Mouse (Mus musculus) cortical plate, adult 2 months (tissue): ENCODE data around the gene Agap2. TPM values are rescaled to one million over a fixed set of nuclear protein-coding genes. Genes with fewer than 3 reads are reported as not detected.

ENCODE experiments used
- H3K27ac ChIP-seq: fragments of 200-500 bp; 2 replicates; pipeline ENCODE4 v1.5.1; 2012; ENCODE audit warnings: low read length, control low read depth, inconsistent platforms; ENCODE audit not compliant: insufficient read depth
- H3K4me1 ChIP-seq: fragments of 200-500 bp; 2 replicates; pipeline ENCODE4 v1.6.1; 2011; ENCODE audit warnings: low read length; ENCODE audit not compliant: control insufficient read depth, insufficient read depth
- H3K4me3 ChIP-seq: fragments of 200-500 bp; 2 replicates; pipeline ENCODE4 v1.5.1; 2011; ENCODE audit warnings: mild to moderate bottlenecking, low read length, control low read depth; ENCODE audit not compliant: insufficient read depth
- CTCF ChIP-seq: fragments of 200-500 bp; IDR thresholded peaks from 2 replicates; pipeline ENCODE4 v1.5.1; 2011; ENCODE audit warnings: mild to moderate bottlenecking, control low read depth, low read length; ENCODE audit not compliant: insufficient read depth; ENCODE audit errors: extremely low read depth
- POLR2A ChIP-seq: fragments of 200-500 bp; IDR thresholded peaks from 2 replicates; pipeline ENCODE4 v1.6.1; 2011; ENCODE audit warnings: mild to moderate bottlenecking, low read length, control low read depth; ENCODE audit not compliant: insufficient read depth; ENCODE audit errors: extremely low read depth
- polyA plus RNA-seq: library from polyadenylated mRNA; depleted of rRNA; stranded (reverse); fragments of >200 nt; gene quantifications from 2 replicates; pipeline ENCODE4 v1.2.3, GENCODE M21; 2012

The Agap2 gene
- polyA plus RNA-seq, 1 experiment, result 383 TPM

DNA sequence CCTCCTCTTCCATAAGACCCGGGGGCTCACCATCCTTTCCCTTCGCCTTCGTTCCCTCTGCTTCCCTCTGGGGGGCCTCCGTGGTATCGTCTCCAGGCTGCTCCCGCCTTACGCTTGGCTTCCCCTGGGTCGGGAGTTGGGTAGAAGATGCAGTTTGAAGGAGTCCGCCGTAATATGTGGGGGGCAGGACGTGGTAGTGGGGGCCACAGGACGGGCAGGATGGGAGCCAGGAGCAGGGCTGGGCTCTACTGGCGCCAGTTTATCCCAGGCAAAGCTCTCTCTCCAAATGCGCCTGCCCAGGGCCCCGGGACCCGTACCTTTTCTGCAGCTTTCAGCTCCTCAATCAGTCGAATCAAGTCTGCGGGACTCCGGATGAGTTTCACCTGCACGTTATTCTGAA, 23.4 kb downstream of the Agap2 start:
- H3K4me1 ChIP-seq, result peaks cover 5% of the 10 kb centered on the region; the same call in 1 of the 2 replicates
- TF ChIP-seq CTCF, result no peak
- no peak for TF ChIP-seq POLR2A
- H3K27ac ChIP-seq, result no peak overlapping the region
- no peak overlapping the region for H3K4me3 ChIP-seq

DNA sequence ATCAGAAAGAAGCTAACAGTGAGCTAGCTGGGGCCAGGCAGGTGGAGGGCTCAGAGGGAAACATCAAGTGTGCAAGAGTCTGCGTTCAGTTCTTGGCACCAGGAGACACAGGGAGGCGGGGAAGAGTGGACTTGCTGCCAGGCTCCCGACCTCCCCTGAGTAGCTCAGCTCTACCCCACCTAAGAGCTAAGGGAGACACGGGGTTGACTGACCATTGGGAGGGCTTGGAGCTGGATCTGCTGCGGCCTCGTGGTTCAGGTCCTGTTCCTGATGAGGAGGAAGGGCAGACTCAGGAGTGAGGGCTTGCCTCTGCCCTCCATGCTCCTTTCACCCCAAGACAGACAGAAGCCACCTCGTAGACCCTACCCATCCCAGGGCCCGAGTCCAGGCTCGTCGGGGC, 24.1 kb downstream of the Agap2 start:
- Histone ChIP-seq H3K27ac (no peak overlapping the region), H3K4me3 (no peak overlapping the region), H3K4me1 (peaks cover 3% of the 10 kb centered on the region; the same call in 1 of the 2 replicates)
- TF ChIP-seq POLR2A (no peak), CTCF (no peak)

DNA sequence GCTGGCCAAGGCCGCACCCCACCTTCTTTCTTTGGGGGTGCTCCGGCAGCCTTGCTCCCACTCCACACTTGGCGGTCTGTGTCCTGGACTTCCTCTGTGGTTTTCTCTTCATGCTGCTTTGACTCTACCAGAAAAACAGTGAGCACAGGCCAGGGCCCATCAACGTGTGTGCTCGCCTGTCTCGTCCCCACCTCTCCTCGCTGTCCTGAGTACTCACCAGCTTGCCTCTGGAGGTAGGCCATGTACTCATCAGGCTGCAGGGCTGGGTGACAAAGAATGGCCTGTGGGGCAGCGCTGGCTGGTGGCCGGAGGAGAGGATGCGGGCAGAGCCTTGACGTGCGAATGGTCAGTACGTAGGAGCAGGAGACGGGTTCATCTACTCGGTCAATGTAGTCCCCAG, 24.8 kb downstream of the Agap2 start:
- no peaks in the 10 kb centered on the region for H3K4me1 ChIP-seq
- no peak for TF ChIP-seq CTCF
- no peak for TF ChIP-seq POLR2A
- H3K4me3 ChIP-seq, result no peak overlapping the region
- H3K27ac ChIP-seq, result no peak overlapping the region

DNA sequence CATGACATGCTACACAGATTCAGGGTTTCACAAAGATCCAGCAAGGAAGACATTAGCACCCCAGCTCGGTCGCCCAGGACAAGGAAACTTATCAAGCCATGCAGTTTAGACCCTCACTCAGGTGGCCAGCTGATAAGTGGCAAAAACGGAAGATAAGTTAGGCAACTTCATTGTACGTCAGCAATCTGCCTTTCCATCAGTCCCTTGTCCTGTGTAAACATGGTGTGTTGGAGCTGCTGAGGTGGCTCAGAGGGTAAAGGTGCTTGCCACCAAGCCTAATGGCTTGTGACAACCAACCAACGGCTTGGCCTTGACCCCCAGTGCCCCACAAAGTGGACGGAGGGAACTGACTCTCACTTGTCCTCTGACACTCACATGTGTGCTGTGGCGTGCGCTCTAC, 25.3 kb downstream of the Agap2 start:
- TF ChIP-seq POLR2A, result no peak
- no peak for TF ChIP-seq CTCF
- no peaks in the 10 kb centered on the region for H3K4me1 ChIP-seq

DNA sequence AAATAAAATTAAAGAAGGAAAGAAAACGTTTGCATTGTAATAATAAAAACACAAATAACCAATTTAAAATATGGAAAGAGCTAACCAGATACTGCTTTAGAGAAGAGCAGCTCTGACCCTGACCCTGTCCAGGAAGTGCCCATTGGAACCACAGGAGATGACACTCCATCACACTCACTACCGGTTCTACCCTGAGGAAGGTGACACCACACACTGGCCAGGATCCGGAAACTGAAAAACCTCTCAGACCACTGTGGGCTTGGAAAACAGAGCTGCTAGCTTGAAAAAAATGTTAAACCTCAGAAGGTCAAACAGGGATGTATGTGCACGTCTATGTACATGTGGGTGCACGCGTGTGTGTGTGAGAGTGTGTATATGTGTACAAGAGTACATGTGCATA, 26.1 kb downstream of the Agap2 start:
- no peak overlapping the region for H3K4me3 ChIP-seq
- H3K27ac ChIP-seq, result no peak overlapping the region
- TF ChIP-seq CTCF, result no peak
- no peak for TF ChIP-seq POLR2A
- no peaks in the 10 kb centered on the region for H3K4me1 ChIP-seq

More for the DNA sequence above, 25.3 kb downstream of the Agap2 start:
- Histone ChIP-seq H3K4me3 (no peak overlapping the region), H3K27ac (no peak overlapping the region)

DNA sequence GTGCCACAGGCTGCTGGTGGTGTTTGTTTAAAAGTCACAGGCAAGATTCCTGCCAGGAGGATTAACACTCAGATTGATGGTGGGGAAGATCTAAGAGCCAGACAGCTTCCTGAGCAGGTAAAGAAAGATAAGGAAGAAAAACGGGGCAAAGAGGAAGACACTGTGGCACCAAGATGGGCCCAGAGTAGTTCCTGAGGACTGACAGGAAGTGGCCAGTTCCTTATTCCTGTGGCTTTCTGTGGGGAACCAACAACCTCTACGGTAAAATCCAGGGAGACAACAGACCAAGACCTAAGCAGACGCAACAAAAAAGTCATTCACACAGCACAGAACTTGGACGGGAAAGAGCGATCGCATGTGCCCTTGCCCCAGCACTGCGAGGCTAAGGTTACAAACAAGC, 28.5 kb downstream of the Agap2 start:
- no peaks in the 10 kb centered on the region for H3K4me1 ChIP-seq
- TF ChIP-seq POLR2A, result no peak
- no peak for TF ChIP-seq CTCF
- H3K4me3 ChIP-seq, result no peak overlapping the region
- H3K27ac ChIP-seq, result no peak overlapping the region

DNA sequence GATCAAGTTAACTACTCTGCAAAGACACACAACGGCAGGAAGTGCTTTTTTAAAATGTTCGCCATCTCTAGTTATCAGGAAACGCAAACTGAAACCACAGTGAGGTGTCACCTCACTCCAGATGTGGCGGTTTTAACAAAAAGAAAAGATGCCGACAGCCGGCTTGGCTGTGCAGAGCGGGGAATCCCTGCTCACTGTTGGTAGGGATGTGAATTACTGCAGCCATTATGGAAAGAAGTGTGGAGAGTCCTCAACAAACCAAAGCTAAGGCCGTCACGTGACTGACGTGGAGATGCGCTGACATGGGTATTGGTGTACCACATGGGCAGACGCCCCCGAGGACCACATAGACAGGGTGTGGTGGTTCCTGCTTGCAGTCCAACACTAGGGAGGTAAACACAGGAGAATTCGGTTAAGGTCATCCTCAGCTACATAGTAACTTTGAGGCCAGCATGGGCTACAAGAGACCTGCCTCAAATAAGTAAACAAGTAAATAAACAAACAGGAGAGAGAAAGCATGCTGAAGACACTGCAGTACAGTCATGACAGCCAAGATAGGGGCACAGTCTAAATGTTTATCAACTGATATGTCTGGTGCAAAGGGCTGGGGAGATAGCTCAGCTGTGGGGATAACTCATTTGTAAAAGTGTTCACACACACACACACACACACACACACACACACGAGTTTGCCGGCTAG, 32.6 kb downstream of the Agap2 start:
- TF ChIP-seq CTCF (no peak), POLR2A (no peak)

DNA sequence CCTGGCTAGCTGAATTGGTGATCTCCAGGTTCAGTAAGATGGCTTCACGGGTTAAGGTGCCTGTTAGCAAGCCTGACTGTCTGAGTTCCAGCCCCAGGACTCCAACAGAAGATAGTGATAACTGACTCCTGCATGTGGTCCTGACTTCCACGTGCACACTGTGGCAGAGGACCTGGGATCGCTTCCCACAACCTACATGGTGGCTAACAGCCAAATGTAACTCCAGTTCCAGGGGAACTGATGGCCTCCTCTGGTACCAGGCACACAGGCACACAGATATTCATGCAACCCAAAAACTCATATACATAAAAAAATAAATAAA, 33.1 kb downstream of the Agap2 start:
- Histone ChIP-seq H3K27ac (no peak overlapping the region), H3K4me3 (no peak overlapping the region), H3K4me1 (no peaks in the 10 kb centered on the region)
- TF ChIP-seq POLR2A (no peak), CTCF (no peak)

More for the DNA sequence above, 32.6 kb downstream of the Agap2 start:
- Histone ChIP-seq H3K4me3 (no peak overlapping the region), H3K4me1 (no peaks in the 10 kb centered on the region), H3K27ac (no peak overlapping the region)

DNA sequence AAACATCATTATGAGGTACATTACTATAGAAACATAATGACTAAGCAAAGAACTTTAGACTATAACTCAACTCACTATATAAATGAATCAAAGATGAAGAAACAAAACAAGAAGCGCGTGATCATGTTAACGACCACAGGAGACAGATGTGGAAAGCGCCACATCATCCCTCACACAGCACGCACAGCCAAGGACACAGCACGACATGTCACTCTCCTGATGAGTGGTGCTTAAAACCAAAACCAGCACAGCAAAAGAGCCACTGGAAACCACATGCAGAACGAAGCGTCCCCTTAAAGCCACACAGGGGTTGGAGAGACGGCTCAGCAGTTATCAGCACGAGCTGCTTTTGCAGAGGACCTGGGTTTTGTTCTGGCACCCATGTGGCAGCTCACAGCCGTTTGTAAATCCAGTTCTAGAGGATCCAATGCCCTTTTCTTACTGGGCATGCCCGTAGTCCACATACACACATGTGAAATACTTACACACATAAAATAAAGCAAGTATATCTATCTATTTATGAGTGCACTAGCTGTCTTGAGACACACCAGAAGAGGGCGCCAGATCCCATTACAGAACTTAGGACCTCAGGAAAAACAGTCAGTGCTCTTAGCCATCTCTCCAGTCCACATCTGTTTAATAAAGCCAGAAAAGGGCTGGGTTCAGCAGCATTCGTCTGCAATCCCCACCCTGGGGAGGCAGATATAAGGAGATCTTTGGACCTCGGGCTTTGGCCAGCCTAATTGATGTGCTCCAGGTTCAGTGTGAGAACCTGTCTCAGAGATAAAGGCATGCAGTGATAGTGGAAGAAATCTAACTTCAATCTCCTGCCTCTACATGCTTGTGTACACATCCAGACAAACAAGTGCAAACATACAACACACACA, 36.2 kb downstream of the Agap2 start:
- TF ChIP-seq CTCF, result no peak
- no peak overlapping the region for H3K27ac ChIP-seq
- H3K4me3 ChIP-seq, result no peak overlapping the region
- H3K4me1 ChIP-seq, result no peaks in the 10 kb centered on the region

DNA sequence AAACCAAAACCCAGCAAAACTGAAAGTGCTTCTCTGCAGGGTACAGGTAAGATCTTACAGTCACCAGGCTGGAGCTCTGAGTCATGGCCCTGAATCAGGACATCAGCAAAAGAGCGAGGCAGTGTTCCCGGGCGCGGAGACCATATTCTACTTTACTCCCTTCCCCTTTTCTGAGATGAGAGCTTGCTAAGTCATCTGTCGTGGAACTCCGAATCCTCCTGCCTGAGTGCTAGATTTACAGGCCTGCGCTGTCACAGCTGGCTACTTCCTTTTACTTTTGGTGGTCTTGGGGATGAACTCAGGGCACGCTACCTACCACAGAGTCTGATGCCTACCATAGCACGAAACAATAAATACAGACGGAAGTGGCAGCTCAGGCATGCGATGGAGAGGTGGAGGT, 39.3 kb downstream of the Agap2 start:
- TF ChIP-seq CTCF (no peak), POLR2A (no peak)
- no peak overlapping the region for H3K27ac ChIP-seq

More for the DNA sequence above, 39.3 kb downstream of the Agap2 start:
- no peaks in the 10 kb centered on the region for H3K4me1 ChIP-seq
- H3K4me3 ChIP-seq, result no peak overlapping the region
